Mouse (Mus musculus) forebrain, embryonic 14.5 days (tissue): ENCODE data around the gene Itpkb. TPM values are rescaled to one million over a fixed set of nuclear protein-coding genes. Genes with fewer than 3 reads are reported as not detected.

Source experiments
- ATAC-seq: fragments of 200-750 bp; cut with Nextera tagmentation; 2 replicates; pipeline ENCODE4 v1.8.0; 2017; ENCODE audit warnings: mild to moderate bottlenecking, moderate library complexity
- DNase-seq: peaks from one replicate; pipeline ENCODE4 v3.0.0-alpha.2; 2015; ENCODE audit warnings: low spot score
- H3K27ac ChIP-seq: fragments of 300-500 bp; sonication (generic); 2 replicates; pipeline ENCODE4 v1.5.1; 2014; ENCODE audit warnings: low read depth, mild to moderate bottlenecking, control low read depth, low read length, moderate library complexity
- H3K27me3 ChIP-seq: fragments of 300-500 bp; sonication (generic); replicated peaks from 2 replicates; pipeline ENCODE4 v1.6.1; 2014; ENCODE audit warnings: low read length, control low read depth, mixed read lengths; ENCODE audit not compliant: control insufficient read depth, insufficient read depth
- H3K36me3 ChIP-seq: fragments of 300-500 bp; sonication (generic); 2 replicates; pipeline ENCODE4 v1.6.1; 2014; ENCODE audit warnings: low read length, control low read depth; ENCODE audit not compliant: control insufficient read depth, insufficient read depth
- H3K4me1 ChIP-seq: fragments of 300-500 bp; sonication (generic); 2 replicates; pipeline ENCODE4 v1.6.1; 2014; ENCODE audit warnings: antibody characterized with exemption, low read length, control low read depth; ENCODE audit not compliant: control insufficient read depth, insufficient read depth
- H3K4me2 ChIP-seq: fragments of 300-500 bp; sonication (generic); 2 replicates; pipeline ENCODE4 v1.6.1; 2014; ENCODE audit warnings: mild to moderate bottlenecking, control low read depth, low read length
- H3K4me3 ChIP-seq: fragments of 300-500 bp; sonication (generic); 2 replicates; pipeline ENCODE4 v1.5.1; 2014; ENCODE audit warnings: low read depth, low read length, control low read depth
- H3K9ac ChIP-seq: fragments of 300-500 bp; sonication (generic); 2 replicates; pipeline ENCODE4 v1.6.1; 2014; ENCODE audit warnings: mild to moderate bottlenecking, low read length, control low read depth, moderate library complexity
- H3K9me3 ChIP-seq: fragments of 300-500 bp; sonication (generic); replicated peaks from 2 replicates; pipeline ENCODE4 v1.6.1; 2016; ENCODE audit warnings: low read length, control low read depth, mixed read lengths; ENCODE audit not compliant: control insufficient read depth
- WGBS: fragments of 180-500 bp; shearing (Covaris S2); extraction: QIAGEN DNeasy Blood & Tissue Kit; methylation state at CpG from one replicate; pipeline ENCODE4 v1.1.7; 2014; 5-methylcytosine and 5-hydroxymethylcytosine counted together
- polyA plus RNA-seq: library from polyadenylated mRNA; unstranded; fragments of >200 nt; fragmentation: Nextera tagmentation; extraction: Ambion mirVana; gene quantifications from 2 replicates; pipeline ENCODE4 v1.2.1, GENCODE M21; 2014

The Itpkb gene
- polyA plus RNA-seq, 1 experiment from 2014 or later: 1.3 TPM

- Histone ChIP-seq H3K4me2 (no peak overlapping the region), H3K4me1 (peaks cover 20% of the 10 kb centered on the region), H3K27ac (0 out of 2 replicates have a peak overlapping the region, but pooled peaks have one; percentile 9), H3K9me3 (no peaks in the 10 kb centered on the region), H3K27me3 (no peaks in the 10 kb centered on the region), H3K4me3 (no peak overlapping the region), H3K9ac (no peak overlapping the region), H3K36me3 (no peaks in the 10 kb centered on the region)
- WGBS: 65% methylated on average over 6 of the region's 6 CpGs
- ATAC-seq (no peak), DNase-seq (no peak)
These were observed 18.0 kb upstream of the Itpkb start for GRCm38 (mm10) chr1:180312286-180312685.

GRCm38 (mm10) chr1:180312792-180313311, 17.4 kb upstream of the Itpkb start:
- 18% methylated on average over 6 of the region's 6 CpGs for WGBS
- Histone ChIP-seq H3K4me1 (peaks cover 20% of the 10 kb centered on the region), H3K9me3 (no peaks in the 10 kb centered on the region), H3K4me2 (peak overlapping the region; percentile 58), H3K36me3 (no peaks in the 10 kb centered on the region), H3K27ac (peak overlapping the region; percentile 52; the same call in 1 of the 2 replicates), H3K4me3 (no peak overlapping the region; the same call in 1 of the 2 replicates), H3K27me3 (no peaks in the 10 kb centered on the region), H3K9ac (peak overlapping the region; percentile 13; the same call in 1 of the 2 replicates)
- peak; percentile 77 for DNase-seq
- peak; percentile 76 for ATAC-seq

- peak overlapping the region; percentile 26 for H3K4me3 ChIP-seq
- DNase-seq: peak; percentile 79
- H3K36me3 ChIP-seq: no peaks in the 10 kb centered on the region
- H3K9ac ChIP-seq: peak overlapping the region; percentile 54
- H3K9me3 ChIP-seq: no peaks in the 10 kb centered on the region
- peak overlapping the region; percentile 11; the same call in 1 of the 2 replicates for H3K27ac ChIP-seq
- peak; percentile 84 for ATAC-seq
- no peaks in the 10 kb centered on the region for H3K27me3 ChIP-seq
- peak overlapping the region; percentile 58 for H3K4me2 ChIP-seq
- H3K4me1 ChIP-seq: peaks cover 20% of the 10 kb centered on the region
- 8% methylated on average over 20 of the region's 20 CpGs for WGBS
These were observed 16.5 kb upstream of the Itpkb start for GRCm38 (mm10) chr1:180313517-180314440.

GRCm38 (mm10) chr1:180314641-180315040, 15.6 kb upstream of the Itpkb start:
- Histone ChIP-seq H3K27ac (no peak overlapping the region), H3K9ac (no peak overlapping the region), H3K27me3 (no peaks in the 10 kb centered on the region), H3K36me3 (no peaks in the 10 kb centered on the region), H3K9me3 (no peaks in the 10 kb centered on the region), H3K4me1 (peaks cover 20% of the 10 kb centered on the region), H3K4me2 (no peak overlapping the region), H3K4me3 (no peak overlapping the region)
- ATAC-seq: no peak
- 86% methylated on average over 11 of the region's 11 CpGs for WGBS
- DNase-seq: peak; percentile 7

- ATAC-seq (no peak), DNase-seq (no peak)
- Histone ChIP-seq H3K9me3 (no peaks in the 10 kb centered on the region), H3K4me1 (peaks cover 20% of the 10 kb centered on the region), H3K36me3 (no peaks in the 10 kb centered on the region), H3K9ac (no peak overlapping the region), H3K27me3 (no peaks in the 10 kb centered on the region), H3K4me3 (no peak overlapping the region), H3K4me2 (no peak overlapping the region), H3K27ac (no peak overlapping the region)
- 65% methylated on average over 3 of the region's 3 CpGs for WGBS
These were observed 15.2 kb upstream of the Itpkb start for GRCm38 (mm10) chr1:180315127-180315526.

- no peak for DNase-seq
- Histone ChIP-seq H3K36me3 (no peaks in the 10 kb centered on the region), H3K27me3 (no peaks in the 10 kb centered on the region), H3K27ac (no peak overlapping the region), H3K4me2 (no peak overlapping the region), H3K9me3 (no peaks in the 10 kb centered on the region), H3K9ac (no peak overlapping the region), H3K4me1 (peaks cover 17% of the 10 kb centered on the region), H3K4me3 (no peak overlapping the region)
- no peak for ATAC-seq
- WGBS: 80% methylated on average over 4 of the region's 4 CpGs
These were observed 12.8 kb upstream of the Itpkb start for GRCm38 (mm10) chr1:180317450-180317849.

- 87% methylated on average over 5 of the region's 5 CpGs for WGBS
- Histone ChIP-seq H3K4me2 (no peak overlapping the region), H3K27me3 (no peaks in the 10 kb centered on the region), H3K27ac (no peak overlapping the region), H3K9me3 (no peaks in the 10 kb centered on the region), H3K36me3 (no peaks in the 10 kb centered on the region), H3K4me1 (peaks cover 8% of the 10 kb centered on the region), H3K4me3 (no peak overlapping the region), H3K9ac (no peak overlapping the region)
- ATAC-seq (no peak), DNase-seq (no peak)
These were observed 11.9 kb upstream of the Itpkb start for GRCm38 (mm10) chr1:180318407-180318806.

GRCm38 (mm10) chr1:180319895-180320294, 10.4 kb upstream of the Itpkb start:
- 9% methylated on average over 10 of the region's 10 CpGs for WGBS
- Histone ChIP-seq H3K27me3 (no peaks in the 10 kb centered on the region), H3K4me3 (no peak overlapping the region), H3K36me3 (no peaks in the 10 kb centered on the region), H3K4me1 (no peaks in the 10 kb centered on the region), H3K4me2 (no peak overlapping the region), H3K9ac (no peak overlapping the region), H3K9me3 (no peaks in the 10 kb centered on the region), H3K27ac (no peak overlapping the region)
- no peak for DNase-seq
- no peak for ATAC-seq

- H3K9me3 ChIP-seq: no peaks in the 10 kb centered on the region
- no peaks in the 10 kb centered on the region for H3K27me3 ChIP-seq
- H3K9ac ChIP-seq: no peak overlapping the region
- H3K36me3 ChIP-seq: no peaks in the 10 kb centered on the region
- H3K4me3 ChIP-seq: no peak overlapping the region
- H3K27ac ChIP-seq: no peak overlapping the region
- ATAC-seq: no peak
- no peaks in the 10 kb centered on the region for H3K4me1 ChIP-seq
- H3K4me2 ChIP-seq: no peak overlapping the region
- no peak for DNase-seq
- 94% methylated on average over 3 of the region's 3 CpGs for WGBS
These were observed 7.4 kb upstream of the Itpkb start for GRCm38 (mm10) chr1:180322896-180323295.
